Mouse (Mus musculus): ENCODE results near the gene Laptm5. TPM values are rescaled to one million over a fixed set of nuclear protein-coding genes. Genes with fewer than 3 reads are reported as not detected.

Laptm5 gene
- polyA plus RNA-seq, 1 experiment, result 66.8 TPM

DNA sequence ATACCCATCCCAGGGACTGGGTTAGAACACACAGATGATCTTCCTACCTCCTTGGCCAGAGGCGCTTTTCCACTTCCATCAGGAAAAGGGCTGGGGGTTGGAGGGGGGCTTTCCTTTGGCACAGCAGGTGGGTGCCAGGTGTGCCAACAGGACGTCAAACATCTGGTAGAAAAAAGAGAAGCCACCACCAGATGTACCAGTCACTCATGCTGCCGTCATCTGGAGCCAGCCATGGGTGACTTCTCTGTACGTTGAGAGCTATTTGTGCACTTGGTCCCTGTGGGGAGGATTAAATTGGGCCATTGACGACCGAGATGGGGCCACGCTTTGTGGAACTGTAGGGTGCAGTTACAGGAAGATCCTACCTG, 2.7 kb downstream of the Laptm5 start:
- no peak overlapping the region for H3K4me3 ChIP-seq (ENCODE audit: insufficient read depth, low read length)
- H3K4me1 ChIP-seq (ENCODE audit: control insufficient read depth, insufficient read depth, low read length), result no peaks in the 10 kb centered on the region
- no peak overlapping the region for H3K27ac ChIP-seq (ENCODE audit: insufficient read depth, low read length)
- no peak for TF ChIP-seq POLR2A (IDR thresholded peaks at IDR 0.05; ENCODE audit: extremely low read depth, insufficient read depth, low read length)
- no peak for TF ChIP-seq CTCF (IDR thresholded peaks at IDR 0.05; ENCODE audit: extremely low read depth, insufficient read depth, low read length)

DNA sequence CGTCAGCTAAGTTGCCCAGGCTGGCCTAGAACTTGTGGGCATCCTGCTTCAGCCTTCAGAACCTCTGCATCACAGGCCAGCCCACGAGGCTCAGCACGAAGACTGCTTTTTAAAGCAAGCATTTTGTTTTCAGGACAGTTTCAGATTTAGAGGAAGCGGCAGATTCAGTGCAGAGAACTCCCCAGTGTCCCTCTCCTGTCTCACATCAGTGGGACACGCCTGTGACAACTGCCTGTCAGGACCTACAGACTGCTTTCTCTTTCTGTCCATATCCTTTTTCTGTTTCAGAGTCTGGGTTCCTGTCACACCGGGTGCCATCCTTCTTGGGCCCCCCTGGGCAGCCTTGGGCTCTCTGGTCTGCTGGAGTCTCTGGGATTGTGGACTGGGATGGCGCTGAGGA, 3.7 kb downstream of the Laptm5 start:
- no peak for TF ChIP-seq CTCF (IDR thresholded peaks at IDR 0.05; ENCODE audit: extremely low read depth, insufficient read depth, low read length)
- no peak for TF ChIP-seq POLR2A (IDR thresholded peaks at IDR 0.05; ENCODE audit: extremely low read depth, insufficient read depth, low read length)
- no peak overlapping the region for H3K27ac ChIP-seq (ENCODE audit: insufficient read depth, low read length)
- no peak overlapping the region for H3K4me3 ChIP-seq (ENCODE audit: insufficient read depth, low read length)
- no peaks in the 10 kb centered on the region for H3K4me1 ChIP-seq (ENCODE audit: control insufficient read depth, insufficient read depth, low read length)

GRCm38 (mm10) chr4:130917564-130917963, 4.6 kb downstream of the Laptm5 start:
- Histone ChIP-seq H3K4me3 (ENCODE audit: insufficient read depth, low read length) (no peak overlapping the region), H3K27ac (ENCODE audit: insufficient read depth, low read length) (no peak overlapping the region), H3K4me1 (ENCODE audit: control insufficient read depth, insufficient read depth, low read length) (no peaks in the 10 kb centered on the region)
- TF ChIP-seq CTCF (IDR thresholded peaks at IDR 0.05; ENCODE audit: extremely low read depth, insufficient read depth, low read length), result no peak

DNA sequence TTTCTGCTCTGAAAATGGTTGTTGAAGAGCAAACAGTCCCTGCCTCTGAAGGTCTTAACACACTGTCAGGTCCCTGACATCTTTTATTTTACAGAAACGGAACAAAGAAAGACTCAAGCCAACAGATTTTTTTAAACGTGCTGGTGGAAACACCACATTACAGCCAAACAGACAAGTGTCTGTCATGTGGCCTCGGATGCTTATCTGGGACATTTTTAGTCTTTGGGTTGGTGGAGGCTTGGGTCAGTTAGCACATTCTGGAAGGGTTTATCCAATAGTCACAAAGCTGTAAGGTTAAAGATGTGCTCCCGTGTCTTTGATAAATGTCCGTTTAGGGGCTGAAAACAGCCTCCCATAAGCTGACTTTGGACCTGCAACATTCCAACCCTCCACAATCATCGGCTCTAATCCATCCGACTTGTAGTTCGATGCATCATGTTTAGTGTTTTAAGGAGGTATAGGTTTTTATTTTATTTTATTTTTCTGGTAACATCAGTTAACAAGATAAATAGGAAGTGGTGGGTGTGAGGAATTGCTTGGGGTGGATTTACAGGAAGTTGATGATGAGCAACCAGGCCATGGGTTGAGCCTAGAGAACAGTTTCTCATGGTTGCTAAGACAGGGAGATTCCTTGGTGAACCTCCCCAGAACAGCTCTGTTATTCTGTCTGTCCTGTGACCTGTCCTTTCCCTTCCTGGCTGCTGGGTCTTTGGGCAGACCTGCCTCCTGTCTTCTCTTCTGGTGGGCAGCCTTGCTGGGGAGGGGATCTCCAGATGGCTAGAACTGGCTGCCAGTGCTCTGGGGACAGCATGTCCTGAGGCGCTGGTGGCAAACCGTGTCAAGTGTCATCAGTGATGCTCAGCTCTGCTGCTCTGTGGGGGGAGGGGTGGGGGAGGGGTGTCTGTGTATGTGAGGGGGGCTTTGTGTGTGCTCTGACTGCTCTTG, 6.2 kb downstream of the Laptm5 start:
- no peak overlapping the region for H3K4me3 ChIP-seq (ENCODE audit: insufficient read depth, low read length)
- TF ChIP-seq CTCF (IDR thresholded peaks at IDR 0.05; ENCODE audit: extremely low read depth, insufficient read depth, low read length), result no peak
- TF ChIP-seq POLR2A (IDR thresholded peaks at IDR 0.05; ENCODE audit: extremely low read depth, insufficient read depth, low read length), result no peak
- no peak overlapping the region for H3K27ac ChIP-seq (ENCODE audit: insufficient read depth, low read length)
- no peaks in the 10 kb centered on the region for H3K4me1 ChIP-seq (ENCODE audit: control insufficient read depth, insufficient read depth, low read length)

DNA sequence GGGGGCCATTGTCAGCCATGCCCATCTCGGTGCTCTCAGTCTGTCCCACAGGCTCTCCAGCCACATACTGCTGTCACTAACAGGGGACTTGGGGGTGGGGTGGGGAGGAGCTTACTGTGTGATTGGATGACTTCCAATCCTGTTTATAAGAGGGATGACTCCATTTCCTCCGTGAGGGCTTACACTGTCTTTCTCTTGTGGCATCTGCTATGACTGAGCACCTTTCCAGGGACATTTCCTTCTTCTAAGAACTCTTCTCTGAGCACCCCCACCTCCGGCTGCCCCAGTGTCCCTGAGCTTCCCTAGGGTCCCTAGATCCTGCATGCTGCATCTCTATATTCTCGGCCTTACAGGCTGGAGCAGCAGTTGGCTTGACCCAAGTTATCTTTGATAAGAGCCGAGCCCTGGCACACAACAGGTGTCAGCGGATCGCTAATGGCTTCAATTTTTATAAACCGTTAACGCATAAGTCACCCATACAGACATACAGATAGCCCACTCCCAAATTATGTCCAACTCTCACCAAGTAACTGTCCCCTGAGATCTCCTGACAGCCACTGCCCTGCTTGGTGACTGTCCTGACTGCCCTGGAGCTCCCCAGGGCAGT, 6.9 kb downstream of the Laptm5 start:
- TF ChIP-seq POLR2A (IDR thresholded peaks at IDR 0.05; ENCODE audit: extremely low read depth, insufficient read depth, low read length) (no peak), CTCF (IDR thresholded peaks at IDR 0.05; ENCODE audit: extremely low read depth, insufficient read depth, low read length) (no peak)
- Histone ChIP-seq H3K4me1 (ENCODE audit: control insufficient read depth, insufficient read depth, low read length) (no peaks in the 10 kb centered on the region), H3K4me3 (ENCODE audit: insufficient read depth, low read length) (no peak overlapping the region), H3K27ac (ENCODE audit: insufficient read depth, low read length) (no peak overlapping the region)

DNA sequence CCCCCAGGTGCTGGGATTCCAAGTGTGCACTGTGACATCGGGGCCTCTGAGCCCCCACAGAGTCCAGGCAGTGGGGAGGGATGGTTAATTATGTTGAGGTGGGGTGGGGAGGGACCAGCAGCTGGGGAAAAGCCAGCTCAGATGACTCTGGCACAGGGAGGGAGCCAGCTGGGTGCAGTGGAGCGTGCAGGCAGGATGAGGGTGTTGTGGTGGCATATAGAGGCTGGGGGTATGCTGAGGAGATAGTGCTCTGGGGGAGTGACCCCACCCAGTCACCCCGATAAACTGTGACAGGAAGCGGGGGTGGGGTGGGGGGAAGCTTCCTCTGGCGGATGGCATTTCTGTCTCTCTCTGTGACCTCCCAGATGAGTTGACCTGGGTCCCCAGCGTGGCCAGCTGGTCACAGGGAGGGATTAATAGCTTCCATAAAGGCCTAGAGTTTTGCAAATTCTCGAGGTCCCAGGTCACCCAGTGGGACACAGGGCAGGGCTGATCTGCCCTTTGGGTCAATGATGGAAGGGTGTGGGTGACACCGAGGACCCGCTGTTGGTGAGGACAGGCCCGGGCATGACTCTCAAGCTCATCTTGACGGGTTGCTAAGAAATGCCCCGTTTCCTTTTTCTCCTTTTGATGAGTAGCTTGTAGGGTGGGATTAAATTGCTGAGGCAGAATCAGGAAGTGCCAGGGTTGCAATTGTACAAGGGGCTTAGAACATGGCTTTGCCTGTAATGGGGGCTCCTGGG, 8.2 kb downstream of the Laptm5 start:
- Histone ChIP-seq H3K4me1 (ENCODE audit: control insufficient read depth, insufficient read depth, low read length) (no peaks in the 10 kb centered on the region), H3K27ac (ENCODE audit: insufficient read depth, low read length) (no peak overlapping the region), H3K4me3 (ENCODE audit: insufficient read depth, low read length) (no peak overlapping the region)
- TF ChIP-seq CTCF (IDR thresholded peaks at IDR 0.05; ENCODE audit: extremely low read depth, insufficient read depth, low read length) (no peak), POLR2A (IDR thresholded peaks at IDR 0.05; ENCODE audit: extremely low read depth, insufficient read depth, low read length) (no peak)

DNA sequence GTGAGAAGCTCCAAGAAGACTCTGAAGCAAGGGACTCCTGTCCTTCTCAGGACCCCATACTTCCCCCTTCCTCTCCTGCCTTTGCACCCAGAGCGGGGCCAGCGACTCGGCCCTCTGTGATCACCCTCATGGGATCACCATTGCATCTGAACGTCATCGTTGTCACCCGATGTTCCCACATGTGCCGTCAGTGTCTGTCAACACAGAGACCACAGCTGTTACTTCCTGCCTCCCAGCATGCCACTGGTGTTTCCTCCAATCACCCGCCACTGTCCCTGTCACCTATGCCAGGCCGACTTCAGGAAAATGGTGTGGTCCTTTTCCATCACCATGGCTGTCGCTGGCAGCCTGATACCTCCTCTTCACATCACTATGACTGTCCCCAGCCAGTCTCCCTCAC, 9.1 kb downstream of the Laptm5 start:
- no peak overlapping the region for H3K27ac ChIP-seq (ENCODE audit: insufficient read depth, low read length)
- no peak for TF ChIP-seq CTCF (IDR thresholded peaks at IDR 0.05; ENCODE audit: extremely low read depth, insufficient read depth, low read length)
- TF ChIP-seq POLR2A (IDR thresholded peaks at IDR 0.05; ENCODE audit: extremely low read depth, insufficient read depth, low read length), result no peak
- H3K4me1 ChIP-seq (ENCODE audit: control insufficient read depth, insufficient read depth, low read length), result no peaks in the 10 kb centered on the region
- H3K4me3 ChIP-seq (ENCODE audit: insufficient read depth, low read length), result no peak overlapping the region

- Histone ChIP-seq H3K4me1 (ENCODE audit: control insufficient read depth, insufficient read depth, low read length) (no peaks in the 10 kb centered on the region), H3K27ac (ENCODE audit: insufficient read depth, low read length) (no peak overlapping the region), H3K4me3 (ENCODE audit: insufficient read depth, low read length) (no peak overlapping the region)
- TF ChIP-seq POLR2A (IDR thresholded peaks at IDR 0.05; ENCODE audit: extremely low read depth, insufficient read depth, low read length) (no peak), CTCF (IDR thresholded peaks at IDR 0.05; ENCODE audit: extremely low read depth, insufficient read depth, low read length) (no peak)
Measured at GRCm38 (mm10) chr4:130926274-130926673, 13.3 kb downstream of the Laptm5 start.

DNA sequence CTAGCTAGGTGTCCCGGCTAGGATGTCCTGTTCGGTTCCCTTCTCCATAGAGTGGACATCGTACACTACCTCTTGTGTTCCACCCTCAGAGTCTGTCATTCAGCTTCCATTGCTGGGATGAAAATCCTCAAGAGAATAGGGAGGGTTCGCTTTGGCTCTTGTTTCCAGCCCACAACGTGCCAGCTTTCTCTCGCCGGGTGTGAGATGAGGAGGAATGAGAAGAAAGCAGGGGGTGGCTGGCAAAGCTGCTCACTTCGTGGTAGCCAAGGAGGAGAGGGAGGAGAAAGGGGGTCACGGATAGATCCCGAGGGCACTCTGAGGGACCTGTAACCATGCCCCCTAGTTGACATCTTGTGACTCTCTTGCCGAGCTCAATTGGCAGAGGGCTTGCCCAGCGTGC, 14.9 kb downstream of the Laptm5 start:
- Histone ChIP-seq H3K4me3 (ENCODE audit: insufficient read depth, low read length) (no peak overlapping the region), H3K27ac (ENCODE audit: insufficient read depth, low read length) (no peak overlapping the region), H3K4me1 (ENCODE audit: control insufficient read depth, insufficient read depth, low read length) (no peaks in the 10 kb centered on the region)
- TF ChIP-seq POLR2A (IDR thresholded peaks at IDR 0.05; ENCODE audit: extremely low read depth, insufficient read depth, low read length) (no peak), CTCF (IDR thresholded peaks at IDR 0.05; ENCODE audit: extremely low read depth, insufficient read depth, low read length) (no peak)
